Mouse (Mus musculus) embryonic facial prominence, embryonic 15.5 days (tissue): ENCODE measurements around the gene Ttc7. TPM values are rescaled to one million over a fixed set of nuclear protein-coding genes. Genes with fewer than 3 reads are reported as not detected.

ENCODE experiments used
- ATAC-seq: fragments of 200-750 bp; cut with Nextera tagmentation; 2 replicates; pipeline ENCODE4 v1.8.0; 2017; ENCODE audit warnings: low read depth, moderate TSS enrichment; ENCODE audit not compliant: insufficient number of reproducible peaks, low FRiP score, low TSS enrichment
- H3K27ac ChIP-seq: fragments of 300-500 bp; sonication (generic); replicated peaks from 2 replicates; pipeline ENCODE4 v1.5.1; 2015; ENCODE audit warnings: mild to moderate bottlenecking, inconsistent platforms
- H3K27me3 ChIP-seq: fragments of 300-500 bp; sonication (generic); 2 replicates; pipeline ENCODE4 v1.6.1; 2015; ENCODE audit warnings: inconsistent platforms
- H3K36me3 ChIP-seq: fragments of 300-500 bp; sonication (generic); 2 replicates; pipeline ENCODE4 v1.6.1; 2015; ENCODE audit warnings: mild to moderate bottlenecking, inconsistent platforms
- H3K4me1 ChIP-seq: fragments of 300-500 bp; sonication (generic); 2 replicates; pipeline ENCODE4 v1.6.1; 2015; ENCODE audit warnings: inconsistent platforms
- H3K4me2 ChIP-seq: fragments of 300-500 bp; sonication (generic); replicated peaks from 2 replicates; pipeline ENCODE4 v1.6.1; 2015; ENCODE audit warnings: mild to moderate bottlenecking, inconsistent platforms
- H3K4me3 ChIP-seq: fragments of 300-500 bp; sonication (generic); replicated peaks from 2 replicates; pipeline ENCODE4 v1.5.1; 2015; ENCODE audit warnings: mild to moderate bottlenecking, inconsistent platforms
- H3K9ac ChIP-seq: fragments of 300-500 bp; sonication (generic); 2 replicates; pipeline ENCODE4 v1.6.1; 2015; ENCODE audit warnings: inconsistent platforms
- H3K9me3 ChIP-seq: fragments of 300-500 bp; sonication (generic); replicated peaks from 2 replicates; pipeline ENCODE4 v1.6.1; 2016; ENCODE audit warnings: inconsistent platforms
- WGBS: fragments of 180-500 bp; shearing (Covaris S2); methylation state at CpG from one replicate; pipeline ENCODE4 v1.1.7; 2015; 5-methylcytosine and 5-hydroxymethylcytosine counted together
- polyA plus RNA-seq: library from polyadenylated mRNA; unstranded; fragments of >200 nt; fragmentation: Nextera tagmentation; extraction: Ambion mirVana; gene quantifications from 2 replicates; pipeline ENCODE4 v1.2.1, GENCODE M21; 2015

Ttc7 gene
- polyA plus RNA-seq, result 14.5 and 17.3 TPM in 2 replicates

DNA sequence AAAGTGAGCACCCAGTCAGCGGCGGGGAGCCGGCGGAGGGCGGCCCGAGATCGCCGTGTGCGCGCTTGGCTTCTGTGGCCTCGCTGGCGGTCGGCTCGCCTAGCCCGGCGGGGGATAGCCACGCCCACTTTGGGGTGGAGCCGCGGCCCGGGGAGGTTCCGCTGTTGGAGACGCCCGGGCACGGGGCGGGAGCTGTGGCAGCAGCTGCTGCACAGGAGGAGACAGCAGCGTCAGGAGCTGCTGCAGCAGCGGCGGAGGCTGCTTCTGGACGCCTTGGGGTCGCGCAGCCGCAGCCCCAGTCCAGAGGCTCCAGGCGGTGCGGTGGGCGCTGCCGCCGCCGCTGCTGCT lies at the start of gene Ttc7:
TSS of gene Ttc7 (plus strand) at position 181 of the 348 bp plus-strand sequence.
- under 1% methylated on average over 33 of the region's 38 CpGs for WGBS
- Histone ChIP-seq H3K27me3 (peaks cover 9% of the 10 kb centered on the region), H3K4me2 (peak within 1 kb of the TSS; percentile 88), H3K9ac (peak within 1 kb of the TSS; percentile 88), H3K4me3 (peak within 1 kb of the TSS; percentile 77), H3K36me3 (no peaks in the 10 kb centered on the region), H3K9me3 (no peaks in the 10 kb centered on the region), H3K4me1 (peaks cover 37% of the 10 kb centered on the region), H3K27ac (peak within 1 kb of the TSS; percentile 97)
- peak; percentile 90 for ATAC-seq

DNA sequence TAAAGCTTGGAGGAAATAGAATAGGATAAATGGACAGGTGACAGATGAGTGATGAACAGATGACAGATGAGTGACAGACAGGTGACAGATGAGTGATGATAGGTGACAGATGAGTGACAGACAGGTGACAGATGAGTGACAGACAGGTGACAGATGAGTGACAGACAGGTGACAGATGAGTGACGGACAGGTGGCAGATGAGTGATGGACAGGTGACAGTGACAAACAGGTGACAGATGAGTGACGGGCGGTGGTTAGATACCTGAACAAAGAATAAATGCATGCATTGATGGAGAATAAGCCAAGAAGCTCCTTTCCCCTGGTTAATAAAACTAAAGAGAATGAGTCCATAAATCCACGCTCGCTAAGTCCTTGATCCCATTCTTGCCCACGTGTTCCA lies 47.7 kb upstream of the Ttc7 start:
- no peak for ATAC-seq
- no peak overlapping the region for H3K9ac ChIP-seq
- H3K4me2 ChIP-seq, result no peak overlapping the region
- H3K9me3 ChIP-seq, result no peaks in the 10 kb centered on the region
- H3K36me3 ChIP-seq, result no peaks in the 10 kb centered on the region
- no peaks in the 10 kb centered on the region for H3K27me3 ChIP-seq
- H3K4me3 ChIP-seq, result no peak overlapping the region
- H3K27ac ChIP-seq, result no peak overlapping the region
- WGBS, result 95% methylated on average over 6 of the region's 6 CpGs
- peaks cover 5% of the 10 kb centered on the region; the same call in 1 of the 2 replicates for H3K4me1 ChIP-seq

DNA sequence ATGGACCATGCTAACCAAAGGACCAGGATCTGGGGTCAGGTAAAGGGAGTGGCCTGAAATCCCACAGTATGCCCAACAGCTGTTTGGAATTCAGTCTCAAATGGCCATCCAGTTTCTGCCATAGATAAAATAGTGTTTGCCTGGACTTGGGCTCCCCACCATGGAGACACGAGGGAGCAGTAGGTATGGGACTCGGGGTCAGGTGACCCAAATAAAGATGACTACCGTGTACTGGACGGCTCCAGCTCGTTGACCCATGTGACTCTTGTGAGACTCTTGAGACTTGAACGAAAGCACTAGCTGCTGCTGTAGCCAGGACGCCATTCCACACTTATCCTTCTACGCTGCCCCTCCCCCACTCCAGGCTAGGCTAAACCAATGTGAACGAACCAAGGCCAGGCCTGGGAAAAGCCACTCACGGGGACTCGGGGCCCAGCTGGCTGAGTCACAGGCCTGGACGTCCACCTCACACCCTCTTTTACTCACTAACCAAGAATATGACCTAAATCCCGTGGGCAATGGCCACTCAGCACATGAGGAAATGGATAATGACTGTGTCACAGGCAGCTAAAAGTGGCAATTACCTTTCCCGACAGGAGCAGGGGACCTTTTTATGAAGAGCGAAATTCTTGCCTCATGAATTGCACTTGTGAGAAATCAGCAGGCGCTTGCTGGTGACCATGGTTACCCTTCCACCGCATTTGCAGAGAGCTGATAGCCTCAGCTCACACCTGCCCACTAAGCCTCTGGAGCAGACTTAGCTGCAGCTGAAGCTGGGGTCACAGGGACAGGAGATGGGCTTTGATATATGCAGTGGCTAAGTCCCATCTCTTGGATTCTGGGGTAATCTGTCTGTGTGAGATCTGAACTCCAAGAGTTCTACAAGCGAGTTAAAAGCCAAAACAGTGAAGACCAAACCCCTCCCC lies 45.7 kb upstream of the Ttc7 start:
- WGBS, result 58% methylated on average over 18 of the region's 18 CpGs
- H3K27ac ChIP-seq, result no peak overlapping the region
- H3K4me1 ChIP-seq, result peaks cover 5% of the 10 kb centered on the region; the same call in 1 of the 2 replicates
- H3K4me2 ChIP-seq, result no peak overlapping the region
- H3K9me3 ChIP-seq, result no peaks in the 10 kb centered on the region
- no peaks in the 10 kb centered on the region for H3K36me3 ChIP-seq
- H3K4me3 ChIP-seq, result no peak overlapping the region
- no peak for ATAC-seq
- no peaks in the 10 kb centered on the region for H3K27me3 ChIP-seq
- H3K9ac ChIP-seq, result no peak overlapping the region

DNA sequence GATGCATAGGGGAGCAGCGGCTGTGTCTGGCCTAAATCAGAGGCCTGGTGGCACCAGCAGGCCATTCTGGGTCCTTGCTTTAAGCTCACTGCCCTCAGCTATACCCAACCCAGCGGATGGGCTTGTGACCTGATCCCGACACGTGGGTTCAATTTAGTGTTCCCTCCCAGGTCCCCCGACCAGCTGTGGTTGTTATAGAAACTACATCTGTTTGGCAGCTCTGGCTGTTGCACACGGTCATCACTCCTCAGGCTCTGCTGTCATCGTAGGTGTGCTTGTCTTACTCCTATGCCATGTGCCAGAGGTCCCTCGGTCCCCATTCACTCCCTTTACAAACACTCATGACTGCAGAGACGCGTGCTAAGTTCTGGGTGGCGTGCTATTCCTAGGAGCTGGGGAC lies 44.9 kb upstream of the Ttc7 start:
- Histone ChIP-seq H3K9me3 (no peaks in the 10 kb centered on the region), H3K4me1 (peaks cover 5% of the 10 kb centered on the region; the same call in 1 of the 2 replicates), H3K27ac (no peak overlapping the region), H3K9ac (no peak overlapping the region), H3K4me3 (no peak overlapping the region), H3K36me3 (no peaks in the 10 kb centered on the region), H3K27me3 (no peaks in the 10 kb centered on the region), H3K4me2 (no peak overlapping the region)
- ATAC-seq, result no peak
- WGBS, result 53% methylated on average over 11 of the region's 11 CpGs

DNA sequence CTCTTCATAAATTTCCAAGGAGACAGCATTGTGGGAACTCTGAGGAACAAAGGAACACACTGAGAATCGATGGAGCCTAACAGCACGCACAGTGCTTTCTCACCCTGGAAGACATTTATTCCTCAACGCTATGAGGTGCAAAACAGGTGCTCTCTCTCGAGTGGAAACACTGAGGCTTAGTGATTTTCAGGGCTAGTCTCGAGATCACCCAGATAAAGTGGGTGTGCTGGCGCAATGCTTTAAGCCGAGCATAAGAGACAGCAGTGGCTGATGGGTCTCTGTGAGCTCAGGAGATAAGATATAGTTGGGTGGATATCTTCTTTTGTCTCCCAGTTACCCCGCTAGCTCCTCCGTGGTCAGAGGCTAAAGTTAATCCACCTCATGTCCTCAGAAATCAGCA lies 36.6 kb upstream of the Ttc7 start:
- Histone ChIP-seq H3K9ac (no peak overlapping the region), H3K27me3 (no peaks in the 10 kb centered on the region), H3K9me3 (no peaks in the 10 kb centered on the region), H3K4me1 (peaks cover 6% of the 10 kb centered on the region; the same call in 1 of the 2 replicates), H3K36me3 (no peaks in the 10 kb centered on the region), H3K4me3 (no peak overlapping the region), H3K27ac (no peak overlapping the region), H3K4me2 (no peak overlapping the region)
- WGBS, result 77% methylated on average over 9 of the region's 9 CpGs
- ATAC-seq, result no peak

DNA sequence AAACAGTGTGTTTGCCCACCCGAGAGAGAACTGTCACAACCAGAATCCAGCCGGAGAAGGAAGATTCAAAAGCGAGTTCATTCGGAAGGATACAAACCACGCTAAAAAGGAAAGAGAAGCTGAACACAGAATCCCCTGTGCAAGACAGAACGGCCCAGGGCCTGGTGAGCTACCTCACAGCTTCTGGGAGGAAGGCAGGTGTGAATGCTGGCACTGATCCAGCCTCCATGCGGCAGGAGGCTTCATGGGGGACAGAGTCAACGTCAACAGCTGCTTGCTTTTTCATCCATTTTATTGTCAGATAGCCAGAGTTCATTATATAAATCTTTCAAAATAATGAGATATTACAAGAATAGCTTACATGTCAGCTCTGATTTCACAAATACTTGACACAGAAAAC lies 28.3 kb upstream of the Ttc7 start:
- Histone ChIP-seq H3K27me3 (no peaks in the 10 kb centered on the region), H3K4me3 (no peak overlapping the region), H3K4me1 (no peaks in the 10 kb centered on the region), H3K9ac (no peak overlapping the region), H3K9me3 (no peaks in the 10 kb centered on the region), H3K4me2 (no peak overlapping the region), H3K36me3 (peaks cover 58% of the 10 kb centered on the region), H3K27ac (no peak overlapping the region)
- ATAC-seq, result no peak
- WGBS, result 60% methylated on average over 8 of the region's 8 CpGs

DNA sequence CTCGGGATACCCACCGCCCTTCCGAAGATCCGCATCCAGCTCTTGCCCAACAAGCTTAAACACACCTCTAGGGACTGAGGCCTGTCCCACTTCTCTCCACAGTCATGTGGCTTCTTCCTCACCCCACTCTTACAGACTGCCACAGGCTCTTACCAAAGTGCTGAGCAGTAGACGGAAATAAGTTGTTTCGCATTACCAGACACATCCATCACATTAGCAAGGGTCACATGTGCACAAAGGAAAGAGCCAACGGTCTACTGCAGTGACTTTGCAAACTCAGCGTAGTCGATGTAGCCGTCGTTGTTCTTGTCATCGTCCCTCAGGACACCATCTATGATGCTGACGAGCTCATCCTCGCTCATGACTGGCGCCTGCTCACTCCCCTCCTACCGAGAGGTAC lies 27.0 kb upstream of the Ttc7 start:
- no peaks in the 10 kb centered on the region for H3K27me3 ChIP-seq
- H3K27ac ChIP-seq, result no peak overlapping the region
- no peak overlapping the region for H3K4me3 ChIP-seq
- ATAC-seq, result no peak
- peaks cover 71% of the 10 kb centered on the region for H3K36me3 ChIP-seq
- no peak overlapping the region for H3K4me2 ChIP-seq
- 87% methylated on average over 16 of the region's 16 CpGs for WGBS
- H3K9me3 ChIP-seq, result no peaks in the 10 kb centered on the region
- no peak overlapping the region for H3K9ac ChIP-seq
- H3K4me1 ChIP-seq, result no peaks in the 10 kb centered on the region

DNA sequence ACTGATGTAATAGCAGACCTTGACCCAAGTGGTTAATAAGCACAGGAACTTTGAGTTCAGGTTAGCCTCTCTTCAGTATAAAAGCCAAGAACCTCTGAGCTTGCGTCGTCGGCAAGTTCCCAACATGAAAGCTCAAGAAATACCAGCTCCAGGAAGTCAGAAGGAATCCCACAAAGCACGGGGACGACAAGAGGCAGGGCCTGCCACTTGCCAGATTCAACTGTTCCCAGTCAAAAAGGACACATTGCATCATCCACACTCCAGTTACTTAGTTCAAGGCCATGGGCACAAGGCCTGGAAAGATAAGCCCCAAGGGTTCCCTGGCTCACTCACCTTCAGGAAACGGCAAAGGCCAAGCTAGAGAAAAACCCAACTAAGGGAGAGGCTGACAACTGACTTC lies 19.3 kb upstream of the Ttc7 start:
- Histone ChIP-seq H3K9ac (no peak overlapping the region), H3K36me3 (peaks cover 50% of the 10 kb centered on the region), H3K4me2 (no peak overlapping the region), H3K4me1 (peaks cover 16% of the 10 kb centered on the region), H3K4me3 (no peak overlapping the region), H3K27ac (no peak overlapping the region), H3K27me3 (no peaks in the 10 kb centered on the region), H3K9me3 (no peaks in the 10 kb centered on the region)
- 93% methylated on average over 6 of the region's 6 CpGs for WGBS
- ATAC-seq, result no peak

DNA sequence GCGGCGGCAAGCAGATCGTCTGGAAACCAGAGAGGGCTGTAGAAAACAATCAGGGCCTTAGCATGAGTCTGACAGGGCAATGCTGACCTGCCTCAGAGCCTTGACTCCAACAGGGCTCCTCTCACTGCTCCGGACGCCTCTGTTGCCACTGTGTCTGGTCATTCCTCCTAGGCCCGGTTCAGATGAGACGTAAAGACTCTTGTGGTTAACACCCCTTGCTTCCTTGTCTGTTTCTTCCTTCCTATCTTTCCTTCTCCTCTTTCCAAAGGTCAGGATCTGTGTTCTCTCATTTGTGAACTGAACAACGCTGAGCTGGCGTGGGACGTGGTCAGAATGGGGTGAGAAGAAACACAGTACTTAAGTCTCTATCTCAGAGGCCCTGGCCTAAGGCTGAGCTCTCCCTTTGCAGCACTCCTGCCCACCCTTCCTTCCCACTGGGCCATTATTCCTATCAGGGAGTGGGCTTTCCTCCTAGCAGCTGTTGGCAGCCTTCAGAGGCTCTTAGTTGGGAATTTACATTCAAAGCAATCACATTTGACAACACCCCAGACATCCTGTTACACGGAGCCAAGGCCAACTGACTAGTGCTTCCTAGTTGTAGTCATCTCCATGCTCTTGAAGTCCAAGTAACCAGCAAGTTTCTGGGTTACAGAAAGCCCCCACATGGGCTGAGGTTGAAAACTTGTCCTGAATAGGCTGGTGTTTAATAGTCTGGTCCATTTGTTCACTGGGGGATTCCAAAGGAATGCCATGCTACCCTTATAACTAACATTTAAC lies 18.4 kb upstream of the Ttc7 start:
- ATAC-seq, result no peak
- Histone ChIP-seq H3K9me3 (no peaks in the 10 kb centered on the region), H3K36me3 (peaks cover 45% of the 10 kb centered on the region), H3K4me2 (peak overlapping the region; percentile 72), H3K4me1 (peaks cover 16% of the 10 kb centered on the region), H3K27ac (no peak overlapping the region), H3K9ac (no peak overlapping the region), H3K4me3 (peak overlapping the region; percentile 89; the same call in 1 of the 2 replicates), H3K27me3 (no peaks in the 10 kb centered on the region)
- WGBS, result 90% methylated on average over 11 of the region's 11 CpGs

DNA sequence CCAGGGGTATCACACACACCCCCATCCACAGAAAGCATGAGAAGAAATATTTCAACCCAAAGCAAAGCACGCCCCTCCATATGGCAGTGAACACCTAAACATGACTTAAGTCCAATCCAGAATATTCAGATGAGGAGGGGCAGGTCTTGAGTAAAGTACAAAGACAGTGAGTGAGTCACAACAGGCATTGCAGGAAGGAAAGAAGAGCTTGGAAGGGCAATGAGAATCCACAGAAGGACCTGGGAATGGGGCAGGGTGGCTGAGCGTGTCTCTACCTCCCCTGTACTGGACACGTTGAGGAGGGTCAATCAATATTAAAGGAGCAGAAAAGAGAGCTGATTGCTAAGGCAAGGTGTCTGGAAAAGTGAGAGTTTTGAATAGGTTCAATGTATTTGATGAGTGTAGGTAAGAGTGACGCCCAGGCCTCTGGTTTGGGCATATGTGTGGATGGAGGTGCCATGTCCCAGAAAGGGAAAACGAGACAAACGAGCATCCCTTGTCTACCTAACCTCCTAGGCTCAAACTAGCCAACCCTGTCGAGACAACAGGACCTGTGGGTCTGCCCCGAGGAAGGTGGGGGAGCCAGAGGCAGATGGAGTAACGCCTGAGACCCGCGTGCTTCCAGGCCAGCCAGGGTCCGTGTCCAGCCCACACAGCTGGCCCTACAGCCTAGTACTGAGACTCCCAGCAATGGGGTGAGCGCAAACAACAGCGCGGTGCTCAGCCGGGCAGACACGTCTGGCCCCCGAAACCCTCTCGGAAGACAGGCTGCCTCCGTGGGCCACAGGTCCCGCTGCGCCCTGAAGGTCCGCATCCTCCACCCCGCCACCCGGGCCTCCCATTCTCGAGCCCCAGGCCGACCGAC lies 17.5 kb upstream of the Ttc7 start:
- peaks cover 16% of the 10 kb centered on the region for H3K4me1 ChIP-seq
- no peaks in the 10 kb centered on the region for H3K27me3 ChIP-seq
- peaks cover 36% of the 10 kb centered on the region for H3K36me3 ChIP-seq
- peak overlapping the region; percentile 89 for H3K4me3 ChIP-seq
- H3K4me2 ChIP-seq, result peak overlapping the region; percentile 72
- H3K9me3 ChIP-seq, result no peaks in the 10 kb centered on the region
- H3K27ac ChIP-seq, result peak overlapping the region; percentile 85
- peak overlapping the region; percentile 87 for H3K9ac ChIP-seq
- peak; percentile 70 for ATAC-seq
- 6% methylated on average over 27 of the region's 28 CpGs for WGBS
